In genomic region chr2:102185069-102185950, GRCm38 (mm10) we compare ENCODE assay signal across 8 mouse cellular contexts. TPM values are rescaled to one million over a fixed set of nuclear protein-coding genes. Genes with fewer than 3 reads are reported as not detected.
DNase-seq lines count a peak whose midpoint lies in the region; ATAC-seq and TF ChIP-seq lines count a peak whose summit lies in the region.

No protein-coding gene starts in this region.

- peaks cover 9% of the 10 kb centered on the region for H3K27me3 ChIP-seq in CH12.LX (replicated peaks)
- H3K27me3 ChIP-seq in embryonic facial prominence, embryonic 11.5 days (ENCODE audit: control insufficient read depth, insufficient read depth, low read length), result no peaks in the 10 kb centered on the region
- no peaks in the 10 kb centered on the region for H3K27me3 ChIP-seq in hindbrain, embryonic 14.5 days (ENCODE audit: control insufficient read depth, insufficient read depth, low read length)
- H3K27me3 ChIP-seq in liver, embryonic 14.5 days (ENCODE audit: control insufficient read depth, insufficient read depth, low read length), result peaks cover 16% of the 10 kb centered on the region

- ATAC-seq in embryonic facial prominence, embryonic 11.5 days (replicated peaks; ENCODE audit: insufficient number of reproducible peaks, low FRiP score, low TSS enrichment, low read depth), result 0 out of 2 replicates have a peak, but pooled peaks have one; percentile 34
- ATAC-seq in hindbrain, embryonic 14.5 days (ENCODE audit: low FRiP score), result 0 out of 2 replicates have a peak, but pooled peaks have one; percentile 6
- no peak for ATAC-seq in liver, embryonic 14.5 days (ENCODE audit: insufficient read depth)

- under 1% methylated on average over 24 of the region's 24 CpGs for WGBS in embryonic facial prominence, embryonic 11.5 days
- under 1% methylated on average over 24 of the region's 24 CpGs for WGBS in hindbrain, embryonic 14.5 days
- WGBS in liver, embryonic 14.5 days (ENCODE audit: insufficient replicate concordance), result 3% methylated on average over 24 of the region's 24 CpGs

- no peak overlapping the region for H3K27ac ChIP-seq in CH12.LX (ENCODE audit: insufficient read depth, low read depth)
- H3K27ac ChIP-seq in embryonic facial prominence, embryonic 11.5 days (replicated peaks; ENCODE audit: low read depth, low read length), result peak overlapping the region; percentile 87
- H3K27ac ChIP-seq in hindbrain, embryonic 14.5 days, result peak overlapping the region; percentile 89
- no peak overlapping the region for H3K27ac ChIP-seq in liver, embryonic 14.5 days

- no peak for TF ChIP-seq RAD21 in CH12.LX (IDR thresholded peaks at IDR 0.05; ENCODE audit: low read depth, low read length)

- TF ChIP-seq CTCF in CH12.LX (conservative IDR thresholded peaks at IDR 0.05 in 1 of 2, IDR thresholded peaks at IDR 0.05 in 1 of 2; ENCODE audit: low read depth in 2 of 2, low read length in 2 of 2), result no peak
- no peak for TF ChIP-seq CTCF in liver, embryonic 14.5 days (IDR thresholded peaks at IDR 0.05; ENCODE audit: low read depth)

- H3K9me3 ChIP-seq in CH12.LX (replicated peaks; ENCODE audit: low read length), result no peaks in the 10 kb centered on the region
- no peaks in the 10 kb centered on the region for H3K9me3 ChIP-seq in embryonic facial prominence, embryonic 11.5 days (replicated peaks; ENCODE audit: control insufficient read depth, low read length)
- no peaks in the 10 kb centered on the region for H3K9me3 ChIP-seq in hindbrain, embryonic 14.5 days (ENCODE audit: control insufficient read depth, low read length)
- H3K9me3 ChIP-seq in liver, embryonic 14.5 days (ENCODE audit: control insufficient read depth, low read length), result no peaks in the 10 kb centered on the region

- peak overlapping the region; percentile 7; the same call in 1 of the 2 replicates for H3K9ac ChIP-seq in CH12.LX (ENCODE audit: insufficient read depth, low read depth)
- peak overlapping the region; percentile 92 for H3K9ac ChIP-seq in embryonic facial prominence, embryonic 11.5 days (replicated peaks; ENCODE audit: low read length)
- H3K9ac ChIP-seq in hindbrain, embryonic 14.5 days, result peak overlapping the region; percentile 85
- no peak overlapping the region; the same call in 1 of the 2 replicates for H3K9ac ChIP-seq in liver, embryonic 14.5 days (replicated peaks)

- H3K4me1 ChIP-seq in CH12.LX (ENCODE audit: control insufficient read depth in 1 of 2, insufficient read depth in 2 of 2), result peaks cover 0 to 14% of the 10 kb centered on the region in 2 experiments; a peak in 2 of 4 replicates
- H3K4me1 ChIP-seq in embryonic facial prominence, embryonic 11.5 days (ENCODE audit: control insufficient read depth, insufficient read depth, low read length), result peaks cover 5% of the 10 kb centered on the region
- H3K4me1 ChIP-seq in hindbrain, embryonic 14.5 days (replicated peaks; ENCODE audit: control insufficient read depth, insufficient read depth, low read length), result peaks cover 13% of the 10 kb centered on the region
- H3K4me1 ChIP-seq in liver, embryonic 14.5 days (replicated peaks; ENCODE audit: control insufficient read depth in 2 of 2, insufficient read depth in 2 of 2, low read length in 1 of 2), result no peaks in the 10 kb centered on the region

- DNase-seq in cerebellum, adult 9-10 months, result peak; percentile 55
- DNase-seq in cerebellum, adult 8-10 months, result no peak
- no peak for DNase-seq in CH12.LX (ENCODE audit: extremely low read depth)
- DNase-seq in embryonic facial prominence, embryonic 11.5 days (ENCODE audit: low spot score), result peak; percentile 69
- DNase-seq in hindbrain, embryonic 14.5 days (ENCODE audit: low spot score), result peak; percentile 40
- DNase-seq in liver, embryonic 14.5 days (ENCODE audit: low read depth in 3 of 3, low spot score in 3 of 3), result no peak
- DNase-seq in retina, embryonic 14.5 days (ENCODE audit: low spot score), result peak; percentile 66
- DNase-seq in right cerebral cortex, adult 18-20 months, result no peak

- peak overlapping the region; percentile 2 to 67 (median 66) for H3K4me3 ChIP-seq in CH12.LX (replicated peaks in 1 of 3; ENCODE audit: low read depth in 2 of 3, low read length in 2 of 3, poor library complexity in 1 of 3)
- H3K4me3 ChIP-seq in embryonic facial prominence, embryonic 11.5 days (ENCODE audit: low read depth, low read length), result peak overlapping the region; percentile 76
- H3K4me3 ChIP-seq in hindbrain, embryonic 14.5 days (replicated peaks; ENCODE audit: low read length), result peak overlapping the region; percentile 83
- peak overlapping the region; percentile 58 to 59 for H3K4me3 ChIP-seq in liver, embryonic 14.5 days (ENCODE audit: insufficient read depth in 1 of 2, low read depth in 2 of 2, low read length in 2 of 2)

- H3K79me2 ChIP-seq in CH12.LX (replicated peaks; ENCODE audit: control insufficient read depth, extremely low read depth, insufficient read depth, poor library complexity, severe bottlenecking), result no peaks in the 10 kb centered on the region

- H3K4me2 ChIP-seq in CH12.LX (ENCODE audit: insufficient read depth, low read depth, poor library complexity, severe bottlenecking), result peak overlapping the region; percentile 96
- H3K4me2 ChIP-seq in embryonic facial prominence, embryonic 11.5 days (ENCODE audit: low read depth, low read length), result peak overlapping the region; percentile 77
- peak overlapping the region; percentile 91 for H3K4me2 ChIP-seq in hindbrain, embryonic 14.5 days (replicated peaks)
- peak overlapping the region; percentile 63 for H3K4me2 ChIP-seq in liver, embryonic 14.5 days (ENCODE audit: low read depth)

- no peak for TF ChIP-seq EP300 in CH12.LX (IDR thresholded peaks at IDR 0.05; ENCODE audit: low read length)
- TF ChIP-seq EP300 in liver, embryonic 14.5 days (IDR thresholded peaks at IDR 0.05; ENCODE audit: low read depth), result no peak

- in situ Hi-C loops in CH12.LX (cut with MboI; ENCODE audit: low pct_ligation_motif_present, low pct_unique_long_range_greater_than_20kb, low sequenced_read_pairs), result no loop called here

- no peak for TF ChIP-seq POLR2A in CH12.LX (IDR thresholded peaks at IDR 0.05; ENCODE audit: low read depth, low read length)

- dilution Hi-C loops in CH12.LX (cut with MboI; ENCODE audit: extremely low pct_ligation_motif_present, extremely low pct_unique_long_range_greater_than_20kb, low sequenced_read_pairs), result no loop called here

- H3K36me3 ChIP-seq in CH12.LX (replicated peaks in 1 of 2; ENCODE audit: control insufficient read depth in 1 of 2, insufficient read depth in 1 of 2, low read length in 1 of 2), result no peaks in the 10 kb centered on the region
- H3K36me3 ChIP-seq in embryonic facial prominence, embryonic 11.5 days (replicated peaks; ENCODE audit: control insufficient read depth, insufficient read depth, low read depth, low read length), result no peaks in the 10 kb centered on the region
- no peaks in the 10 kb centered on the region for H3K36me3 ChIP-seq in hindbrain, embryonic 14.5 days (replicated peaks; ENCODE audit: control insufficient read depth, insufficient read depth)
- no peaks in the 10 kb centered on the region for H3K36me3 ChIP-seq in liver, embryonic 14.5 days (replicated peaks; ENCODE audit: control insufficient read depth, insufficient read depth, low read depth)

TF ChIP-seq in CH12.LX, 34 proteins besides CTCF, POLR2A, EP300 and RAD21:
- no peak for TF ChIP-seq MYC (IDR thresholded peaks at IDR 0.05; ENCODE audit: low read depth, low read length)

RNA-seq across cellular contexts. Expression of gene Ldlrad3, which starts 0.9 kb away (rescaled TPM):
- 0.30 and 0.42 TPM in 2 replicates for total RNA-seq in CH12.LX (2012; rRNA removed)
- total RNA-seq in CH12.LX (2014; rRNA removed), result 2.1 and 2.3 TPM in 2 replicates
- 2.2 and 2.7 TPM in 2 replicates for polyA plus RNA-seq in CH12.LX (2012; ENCODE audit: insufficient read length, low read depth)
- 46.2 and 47.6 TPM in 2 replicates for polyA plus RNA-seq in embryonic facial prominence, embryonic 11.5 days (2014; fragmentation: Nextera tagmentation; extraction: Ambion mirVana)
- polyA plus RNA-seq in hindbrain, embryonic 14.5 days (2014; fragmentation: Nextera tagmentation; extraction: Ambion mirVana), result 28.4 and 29.4 TPM in 2 replicates
- 1.9 and 2.1 TPM in 2 replicates for polyA plus RNA-seq in liver, embryonic 14.5 days (2012; rRNA removed)
- polyA plus RNA-seq in liver, embryonic 14.5 days (2014; fragmentation: Nextera tagmentation; extraction: Ambion mirVana), result 2.9 and 3.2 TPM in 2 replicates

Comparison
In these comparisons a context has a peak if more than half of its experiments do, and no peak if none do; other contexts are left out.
1. DNase-seq: peak in cerebellum, adult 9-10 months (single experiment), embryonic facial prominence, embryonic 11.5 days (single experiment), hindbrain, embryonic 14.5 days (single experiment) and retina, embryonic 14.5 days (single experiment); none in cerebellum, adult 8-10 months (single experiment), CH12.LX (single experiment), liver, embryonic 14.5 days (0 of 3) and right cerebral cortex, adult 18-20 months (single experiment).
2. H3K27ac ChIP-seq: peak in embryonic facial prominence, embryonic 11.5 days (single experiment) and hindbrain, embryonic 14.5 days (single experiment); none in CH12.LX (single experiment) and liver, embryonic 14.5 days (single experiment).
3. Peak in every context shown above with its lines, with median percentiles within 50 percentile points of each other: H3K4me2 ChIP-seq and H3K4me3 ChIP-seq.